Mouse (Mus musculus): ENCODE measurements around the gene Tfap4. TPM values are rescaled to one million over a fixed set of nuclear protein-coding genes. Genes with fewer than 3 reads are reported as not detected.
A peak's percentile ranks its signal among the peaks of the same experiment; 100 is the strongest.

Gene Tfap4
- polyA plus RNA-seq, 1 experiment from 2014 or later: 8.1 TPM

- Histone ChIP-seq H3K36me3 (ENCODE audit: control insufficient read depth, insufficient read depth) (no peaks in the 10 kb centered on the region), H3K27ac (ENCODE audit: low read length) (peak overlapping the region; percentile 100), H3K9me3 (replicated peaks; ENCODE audit: control insufficient read depth, low read length) (no peaks in the 10 kb centered on the region), H3K4me2 (ENCODE audit: low read depth, low read length) (peak overlapping the region; percentile 62), H3K4me1 (ENCODE audit: control insufficient read depth, insufficient read depth, low read length) (peaks cover 28% of the 10 kb centered on the region), H3K9ac (ENCODE audit: low read length) (peak overlapping the region; percentile 87), H3K4me3 (ENCODE audit: low read length) (peak overlapping the region; percentile 58), H3K27me3 (ENCODE audit: control insufficient read depth, insufficient read depth, low read length) (no peaks in the 10 kb centered on the region)
- ATAC-seq (replicated peaks; ENCODE audit: extremely low read depth, insufficient read depth, low FRiP score): no peak
- WGBS: 52% methylated on average over 8 of the region's 8 CpGs
Measured at GRCm38 (mm10) chr16:4520673-4521072, 39.0 kb downstream of the Tfap4 start.

GRCm38 (mm10) chr16:4519825-4520224 is 39.8 kb downstream of the Tfap4 start:
- Histone ChIP-seq H3K9me3 (replicated peaks; ENCODE audit: control insufficient read depth, low read length) (no peaks in the 10 kb centered on the region), H3K27me3 (ENCODE audit: control insufficient read depth, insufficient read depth, low read length) (no peaks in the 10 kb centered on the region), H3K4me3 (ENCODE audit: low read length) (peak overlapping the region; percentile 58), H3K27ac (ENCODE audit: low read length) (peak overlapping the region; percentile 100), H3K4me1 (ENCODE audit: control insufficient read depth, insufficient read depth, low read length) (peaks cover 36% of the 10 kb centered on the region), H3K9ac (ENCODE audit: low read length) (peak overlapping the region; percentile 87), H3K4me2 (ENCODE audit: low read depth, low read length) (peak overlapping the region; percentile 62), H3K36me3 (ENCODE audit: control insufficient read depth, insufficient read depth) (no peaks in the 10 kb centered on the region)
- no peak for ATAC-seq (replicated peaks; ENCODE audit: extremely low read depth, insufficient read depth, low FRiP score)
- 90% methylated on average over 2 of the region's 2 CpGs for WGBS

GRCm38 (mm10) chr16:4519157-4519556 is 40.5 kb downstream of the Tfap4 start:
- no peaks in the 10 kb centered on the region for H3K36me3 ChIP-seq (ENCODE audit: control insufficient read depth, insufficient read depth)
- no peaks in the 10 kb centered on the region for H3K9me3 ChIP-seq (replicated peaks; ENCODE audit: control insufficient read depth, low read length)
- H3K4me3 ChIP-seq (ENCODE audit: low read length): peak overlapping the region; percentile 16
- no peak for ATAC-seq (replicated peaks; ENCODE audit: extremely low read depth, insufficient read depth, low FRiP score)
- H3K4me1 ChIP-seq (ENCODE audit: control insufficient read depth, insufficient read depth, low read length): peaks cover 40% of the 10 kb centered on the region
- H3K9ac ChIP-seq (ENCODE audit: low read length): peak overlapping the region; percentile 60
- H3K4me2 ChIP-seq (ENCODE audit: low read depth, low read length): peak overlapping the region; percentile 62
- peak overlapping the region; percentile 60 for H3K27ac ChIP-seq (ENCODE audit: low read length)
- no peaks in the 10 kb centered on the region for H3K27me3 ChIP-seq (ENCODE audit: control insufficient read depth, insufficient read depth, low read length)
- 64% methylated on average over 4 of the region's 4 CpGs for WGBS

GRCm38 (mm10) chr16:4517906-4518305 is 41.7 kb downstream of the Tfap4 start:
- Histone ChIP-seq H3K4me1 (ENCODE audit: control insufficient read depth, insufficient read depth, low read length) (peaks cover 50% of the 10 kb centered on the region), H3K9ac (ENCODE audit: low read length) (peak overlapping the region; percentile 60; the same call in 1 of the 2 replicates), H3K4me2 (ENCODE audit: low read depth, low read length) (peak overlapping the region; percentile 62), H3K9me3 (replicated peaks; ENCODE audit: control insufficient read depth, low read length) (no peaks in the 10 kb centered on the region), H3K27me3 (ENCODE audit: control insufficient read depth, insufficient read depth, low read length) (no peaks in the 10 kb centered on the region), H3K36me3 (ENCODE audit: control insufficient read depth, insufficient read depth) (no peaks in the 10 kb centered on the region), H3K27ac (ENCODE audit: low read length) (peak overlapping the region; percentile 60), H3K4me3 (ENCODE audit: low read length) (no peak overlapping the region)
- no peak for ATAC-seq (replicated peaks; ENCODE audit: extremely low read depth, insufficient read depth, low FRiP score)
- WGBS: 53% methylated on average over 2 of the region's 2 CpGs

- Histone ChIP-seq H3K4me3 (ENCODE audit: low read length) (peak overlapping the region; percentile 2; the same call in 1 of the 2 replicates), H3K36me3 (ENCODE audit: control insufficient read depth, insufficient read depth) (no peaks in the 10 kb centered on the region), H3K9me3 (replicated peaks; ENCODE audit: control insufficient read depth, low read length) (no peaks in the 10 kb centered on the region), H3K9ac (ENCODE audit: low read length) (peak overlapping the region; percentile 69), H3K27me3 (ENCODE audit: control insufficient read depth, insufficient read depth, low read length) (no peaks in the 10 kb centered on the region), H3K4me1 (ENCODE audit: control insufficient read depth, insufficient read depth, low read length) (peaks cover 72% of the 10 kb centered on the region), H3K27ac (ENCODE audit: low read length) (peak overlapping the region; percentile 99), H3K4me2 (ENCODE audit: low read depth, low read length) (peak overlapping the region; percentile 42)
- WGBS: 48% methylated on average over 3 of the region's 3 CpGs
- peak; percentile 30; the same call in 1 of the 2 replicates for ATAC-seq (replicated peaks; ENCODE audit: extremely low read depth, insufficient read depth, low FRiP score)
Measured at GRCm38 (mm10) chr16:4514383-4514782, 45.3 kb downstream of the Tfap4 start.

GRCm38 (mm10) chr16:4512661-4513438 is 46.8 kb downstream of the Tfap4 start:
- H3K36me3 ChIP-seq (ENCODE audit: control insufficient read depth, insufficient read depth): no peaks in the 10 kb centered on the region
- H3K27me3 ChIP-seq (ENCODE audit: control insufficient read depth, insufficient read depth, low read length): no peaks in the 10 kb centered on the region
- 39% methylated on average over 3 of the region's 3 CpGs for WGBS
- H3K4me3 ChIP-seq (ENCODE audit: low read length): no peak overlapping the region
- H3K9me3 ChIP-seq (replicated peaks; ENCODE audit: control insufficient read depth, low read length): no peaks in the 10 kb centered on the region
- peak overlapping the region; percentile 99 for H3K27ac ChIP-seq (ENCODE audit: low read length)
- H3K4me1 ChIP-seq (ENCODE audit: control insufficient read depth, insufficient read depth, low read length): peaks cover 63% of the 10 kb centered on the region
- peak; percentile 82 for ATAC-seq (replicated peaks; ENCODE audit: extremely low read depth, insufficient read depth, low FRiP score)
- H3K9ac ChIP-seq (ENCODE audit: low read length): peak overlapping the region; percentile 58
- H3K4me2 ChIP-seq (ENCODE audit: low read depth, low read length): peak overlapping the region; percentile 35

- H3K9ac ChIP-seq (ENCODE audit: low read length): peak overlapping the region; percentile 6; the same call in 1 of the 2 replicates
- H3K4me1 ChIP-seq (ENCODE audit: control insufficient read depth, insufficient read depth, low read length): peaks cover 57% of the 10 kb centered on the region
- H3K36me3 ChIP-seq (ENCODE audit: control insufficient read depth, insufficient read depth): no peaks in the 10 kb centered on the region
- no peaks in the 10 kb centered on the region for H3K27me3 ChIP-seq (ENCODE audit: control insufficient read depth, insufficient read depth, low read length)
- H3K4me2 ChIP-seq (ENCODE audit: low read depth, low read length): peak overlapping the region; percentile 30
- peak overlapping the region; percentile 99 for H3K27ac ChIP-seq (ENCODE audit: low read length)
- H3K9me3 ChIP-seq (replicated peaks; ENCODE audit: control insufficient read depth, low read length): no peaks in the 10 kb centered on the region
- peak; percentile 64 for ATAC-seq (replicated peaks; ENCODE audit: extremely low read depth, insufficient read depth, low FRiP score)
- WGBS: 31% methylated on average over 2 of the region's 2 CpGs
- H3K4me3 ChIP-seq (ENCODE audit: low read length): no peak overlapping the region
Measured at GRCm38 (mm10) chr16:4511371-4511770, 48.3 kb downstream of the Tfap4 start.

GRCm38 (mm10) chr16:4506181-4506580 is 53.5 kb downstream of the Tfap4 start:
- WGBS: 64% methylated on average over 3 of the region's 3 CpGs
- Histone ChIP-seq H3K36me3 (ENCODE audit: control insufficient read depth, insufficient read depth) (peaks cover 3% of the 10 kb centered on the region; the same call in 1 of the 2 replicates), H3K9me3 (replicated peaks; ENCODE audit: control insufficient read depth, low read length) (no peaks in the 10 kb centered on the region), H3K4me3 (ENCODE audit: low read length) (no peak overlapping the region), H3K27me3 (ENCODE audit: control insufficient read depth, insufficient read depth, low read length) (no peaks in the 10 kb centered on the region), H3K27ac (ENCODE audit: low read length) (peak overlapping the region; percentile 58), H3K4me1 (ENCODE audit: control insufficient read depth, insufficient read depth, low read length) (peaks cover 24% of the 10 kb centered on the region), H3K9ac (ENCODE audit: low read length) (0 out of 2 replicates have a peak overlapping the region, but pooled peaks have one; percentile 34), H3K4me2 (ENCODE audit: low read depth, low read length) (no peak overlapping the region)
- ATAC-seq (replicated peaks; ENCODE audit: extremely low read depth, insufficient read depth, low FRiP score): no peak

GRCm38 (mm10) chr16:4503495-4503894 is 56.2 kb downstream of the Tfap4 start:
- Histone ChIP-seq H3K4me2 (ENCODE audit: low read depth, low read length) (no peak overlapping the region), H3K9ac (ENCODE audit: low read length) (no peak overlapping the region), H3K27ac (ENCODE audit: low read length) (no peak overlapping the region), H3K4me1 (ENCODE audit: control insufficient read depth, insufficient read depth, low read length) (peaks cover 37% of the 10 kb centered on the region), H3K27me3 (ENCODE audit: control insufficient read depth, insufficient read depth, low read length) (no peaks in the 10 kb centered on the region), H3K36me3 (ENCODE audit: control insufficient read depth, insufficient read depth) (peaks cover 3% of the 10 kb centered on the region; the same call in 1 of the 2 replicates), H3K4me3 (ENCODE audit: low read length) (no peak overlapping the region), H3K9me3 (replicated peaks; ENCODE audit: control insufficient read depth, low read length) (no peaks in the 10 kb centered on the region)
- ATAC-seq (replicated peaks; ENCODE audit: extremely low read depth, insufficient read depth, low FRiP score): no peak
- 86% methylated on average over 1 of the region's 1 CpGs for WGBS
